Mouse (Mus musculus): ENCODE data around the gene Limk1. TPM values are rescaled to one million over a fixed set of nuclear protein-coding genes. Genes with fewer than 3 reads are reported as not detected.

Gene Limk1
- polyA plus RNA-seq, 1 experiment: 6.4 TPM

- 73% methylated on average over 12 of the region's 12 CpGs for WGBS
These were observed 78.3 kb downstream of the Limk1 start for GRCm38 (mm10) chr5:134609916-134610643.

GRCm38 (mm10) chr5:134607121-134607520 is 81.3 kb downstream of the Limk1 start:
- Histone ChIP-seq H3K36me3 (ENCODE audit: control insufficient read depth, insufficient read depth, low read length) (no peaks in the 10 kb centered on the region), H3K27ac (ENCODE audit: insufficient read depth, low read depth, low read length) (peak overlapping the region; percentile 45), H3K4me3 (ENCODE audit: low read depth, low read length) (no peak overlapping the region), H3K4me1 (ENCODE audit: control insufficient read depth, insufficient read depth, insufficient read length, low read length) (peaks cover 7% of the 10 kb centered on the region), H3K27me3 (ENCODE audit: control insufficient read depth, insufficient read depth, low read length) (no peaks in the 10 kb centered on the region)
- 66% methylated on average over 5 of the region's 5 CpGs for WGBS
- TF ChIP-seq CTCF (IDR thresholded peaks at IDR 0.05; ENCODE audit: extremely low read depth, insufficient read length, insufficient replicate concordance, low read depth, low read length) (no peak), POLR2A (IDR thresholded peaks at IDR 0.05; ENCODE audit: low read depth, low read length) (no peak)

More at GRCm38 (mm10) chr5:134609916-134610643, 78.3 kb downstream of the Limk1 start:
- H3K27ac ChIP-seq (ENCODE audit: insufficient read depth, low read depth, low read length): no peak overlapping the region
- no peaks in the 10 kb centered on the region for H3K27me3 ChIP-seq (ENCODE audit: control insufficient read depth, insufficient read depth, low read length)
- H3K4me3 ChIP-seq (ENCODE audit: low read depth, low read length): no peak overlapping the region
- TF ChIP-seq CTCF (IDR thresholded peaks at IDR 0.05; ENCODE audit: extremely low read depth, insufficient read length, insufficient replicate concordance, low read depth, low read length): no peak
- no peak for TF ChIP-seq POLR2A (IDR thresholded peaks at IDR 0.05; ENCODE audit: low read depth, low read length)
- H3K36me3 ChIP-seq (ENCODE audit: control insufficient read depth, insufficient read depth, low read length): no peaks in the 10 kb centered on the region
- H3K4me1 ChIP-seq (ENCODE audit: control insufficient read depth, insufficient read depth, insufficient read length, low read length): peaks cover 7% of the 10 kb centered on the region

- Histone ChIP-seq H3K27ac (ENCODE audit: insufficient read depth, low read depth, low read length) (peak overlapping the region; percentile 45), H3K27me3 (ENCODE audit: control insufficient read depth, insufficient read depth, low read length) (no peaks in the 10 kb centered on the region), H3K4me3 (ENCODE audit: low read depth, low read length) (no peak overlapping the region), H3K4me1 (ENCODE audit: control insufficient read depth, insufficient read depth, insufficient read length, low read length) (peaks cover 4% of the 10 kb centered on the region), H3K36me3 (ENCODE audit: control insufficient read depth, insufficient read depth, low read length) (no peaks in the 10 kb centered on the region)
- no peak for TF ChIP-seq POLR2A (IDR thresholded peaks at IDR 0.05; ENCODE audit: low read depth, low read length)
- no peak for TF ChIP-seq CTCF (IDR thresholded peaks at IDR 0.05; ENCODE audit: extremely low read depth, insufficient read length, insufficient replicate concordance, low read depth, low read length)
These were observed 82.1 kb downstream of the Limk1 start for GRCm38 (mm10) chr5:134606314-134606713.

Other genes with a start within 250 kb of the Limk1 start
- gene Gtf2ird1, start 231.9 kb downstream of the Limk1 start, polyA plus RNA-seq (2012; rRNA removed): 25.0 and 40.4 TPM in 2 replicates
- 24.0 and 43.4 TPM in 2 replicates for gene Clip2, start 136.2 kb downstream of the Limk1 start, polyA plus RNA-seq (2012; rRNA removed)
- gene Syna, start 128.4 kb downstream of the Limk1 start, polyA plus RNA-seq (2012; rRNA removed): 1.6 and 3.1 TPM in 2 replicates
- gene Rfc2, start 107.2 kb downstream of the Limk1 start, polyA plus RNA-seq (2012; rRNA removed): 15.1 and 35.4 TPM in 2 replicates
- gene Lat2, start 73.6 kb downstream of the Limk1 start, polyA plus RNA-seq (2012; rRNA removed): 4.0 and 6.9 TPM in 2 replicates
- 99.4 and 256 TPM in 2 replicates for gene Eif4h, start 49.1 kb downstream of the Limk1 start, polyA plus RNA-seq (2012; rRNA removed)
- 14.0 and 15.2 TPM in 2 replicates for gene Eln, start 58.7 kb upstream of the Limk1 start, polyA plus RNA-seq (2012; rRNA removed)
- gene Tmem270, start 218.1 kb upstream of the Limk1 start, polyA plus RNA-seq (2012; rRNA removed): not detected in 2 replicates
- gene Cldn13, start 226.9 kb upstream of the Limk1 start, polyA plus RNA-seq (2012; rRNA removed): not detected in 2 replicates
- gene Mettl27, start 243.8 kb upstream of the Limk1 start, polyA plus RNA-seq (2012; rRNA removed): 8.2 and 21.4 TPM in 2 replicates